ENCODE assay signal across 8 mouse cellular contexts in the genomic region with DNA sequence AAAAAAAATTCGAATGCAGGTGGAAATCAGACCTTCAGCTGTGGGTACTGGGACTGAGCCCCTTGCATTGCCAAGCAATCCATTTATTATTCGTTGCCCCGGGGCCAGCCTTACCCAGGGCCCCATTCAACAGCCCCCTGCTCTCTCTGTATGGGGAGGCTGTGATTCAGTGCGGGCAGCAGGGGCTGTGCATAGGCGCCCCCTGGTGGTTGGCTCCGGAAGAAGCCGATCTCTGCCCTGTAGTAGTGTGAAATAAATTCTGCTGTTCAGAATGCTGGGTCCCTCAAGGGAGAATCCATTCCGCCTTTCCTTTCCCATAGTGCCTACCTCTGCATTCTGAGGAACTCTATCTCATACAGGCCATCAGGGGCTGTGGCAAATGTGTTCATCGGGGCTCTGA. TPM values are rescaled to one million over a fixed set of nuclear protein-coding genes. Genes with fewer than 3 reads are reported as not detected.
A peak's percentile ranks its signal among the peaks of the same experiment; 100 is the strongest.
DNase-seq lines count a peak whose midpoint lies in the region; ATAC-seq and TF ChIP-seq lines count a peak whose summit lies in the region.

No protein-coding gene starts in this region.

- no peak overlapping the region for H3K4me3 ChIP-seq in E14TG2a.4 (replicated peaks; ENCODE audit: low read length)
- no peak overlapping the region for H3K4me3 ChIP-seq in bone marrow, adult 2 months (replicated peaks; ENCODE audit: control insufficient read depth, low read depth, low read length)
- no peak overlapping the region for H3K4me3 ChIP-seq in embryonic fibroblast, embryonic 13.5 days (ENCODE audit: insufficient read depth, low read length)
- no peak overlapping the region for H3K4me3 ChIP-seq in heart, embryonic 16.5 days (ENCODE audit: low read length)
- no peak overlapping the region for H3K4me3 ChIP-seq in lung, adult 2 months (replicated peaks; ENCODE audit: extremely low read depth, low read depth, low read length)

- H3K27me3 ChIP-seq in E14TG2a.4 (ENCODE audit: insufficient read depth, low read length): peaks cover 13% of the 10 kb centered on the region
- H3K27me3 ChIP-seq in heart, embryonic 16.5 days (ENCODE audit: control insufficient read depth, insufficient read depth, low read length): no peaks in the 10 kb centered on the region

- TF ChIP-seq CTCF in E14TG2a.4 (conservative IDR thresholded peaks at IDR 0.05; ENCODE audit: low read length): peak; percentile 97
- TF ChIP-seq CTCF in bone marrow, adult 2 months (IDR thresholded peaks at IDR 0.05; ENCODE audit: control insufficient read depth, insufficient read depth, low read length): peak; percentile 76
- peak; percentile 54 for TF ChIP-seq CTCF in embryonic fibroblast, embryonic 13.5 days (IDR thresholded peaks at IDR 0.05; ENCODE audit: borderline replicate concordance, insufficient read depth, low read length)
- TF ChIP-seq CTCF in lung, adult 2 months (IDR thresholded peaks at IDR 0.05; ENCODE audit: insufficient read depth, low read length): peak; percentile 68

- no peak for TF ChIP-seq POLR2A in bone marrow, adult 2 months (IDR thresholded peaks at IDR 0.05; ENCODE audit: borderline replicate concordance, control insufficient read depth, low read depth, low read length)
- TF ChIP-seq POLR2A in embryonic fibroblast, embryonic 13.5 days (IDR thresholded peaks at IDR 0.05; ENCODE audit: low read depth, low read length): no peak
- TF ChIP-seq POLR2A in lung, adult 2 months (IDR thresholded peaks at IDR 0.05; ENCODE audit: borderline replicate concordance, extremely low read depth, low read depth, low read length): no peak

- H3K4me1 ChIP-seq in E14TG2a.4 (replicated peaks; ENCODE audit: low read depth, low read length): peaks cover 37% of the 10 kb centered on the region
- H3K4me1 ChIP-seq in bone marrow, adult 2 months (ENCODE audit: control insufficient read depth, insufficient read depth, low read length): no peaks in the 10 kb centered on the region
- H3K4me1 ChIP-seq in embryonic fibroblast, embryonic 13.5 days (ENCODE audit: control insufficient read depth, insufficient read depth, low read length): no peaks in the 10 kb centered on the region
- H3K4me1 ChIP-seq in heart, embryonic 16.5 days (ENCODE audit: control insufficient read depth, insufficient read depth, low read length): no peaks in the 10 kb centered on the region
- no peaks in the 10 kb centered on the region for H3K4me1 ChIP-seq in lung, adult 2 months (ENCODE audit: control insufficient read depth, insufficient read depth, low read length)

- H3K36me3 ChIP-seq in E14TG2a.4 (ENCODE audit: insufficient read depth, low read length): no peaks in the 10 kb centered on the region
- no peaks in the 10 kb centered on the region for H3K36me3 ChIP-seq in heart, embryonic 16.5 days (ENCODE audit: control insufficient read depth, insufficient read depth)

- peak; percentile 35 for DNase-seq in large intestine, adult 2 months (ENCODE audit: low read depth, low spot score)
- peak; percentile 80 for DNase-seq in lung, adult 2 months
- peak; percentile 53 for DNase-seq in retina, postnatal 7 days (ENCODE audit: low read depth, low spot score)
- peak; percentile 70 for DNase-seq in urinary bladder, adult 2 months (ENCODE audit: low spot score)

- H3K9me3 ChIP-seq in E14TG2a.4 (ENCODE audit: low read length): no peaks in the 10 kb centered on the region
- no peaks in the 10 kb centered on the region for H3K9me3 ChIP-seq in heart, embryonic 16.5 days (replicated peaks; ENCODE audit: control insufficient read depth, low read length)

- no peak overlapping the region for H3K4me2 ChIP-seq in heart, embryonic 16.5 days (ENCODE audit: low read depth, low read length)

- ATAC-seq in heart, embryonic 16.5 days (replicated peaks; ENCODE audit: extremely low read depth, insufficient read depth, low FRiP score): 0 out of 2 replicates have a peak, but pooled peaks have one; percentile 49

- 11% methylated on average over 9 of the region's 9 CpGs for WGBS in bone marrow, adult 2 months
- WGBS in heart, embryonic 16.5 days: 11% methylated on average over 9 of the region's 9 CpGs
- WGBS in large intestine, adult 2 months: 9% methylated on average over 9 of the region's 9 CpGs
- 8% methylated on average over 9 of the region's 9 CpGs for WGBS in lung, adult 2 months

- H3K27ac ChIP-seq in bone marrow, adult 2 months (ENCODE audit: control insufficient read depth, insufficient read depth, low read depth, low read length, poor library complexity): no peak overlapping the region
- H3K27ac ChIP-seq in embryonic fibroblast, embryonic 13.5 days (ENCODE audit: insufficient read depth, low read length): no peak overlapping the region
- no peak overlapping the region for H3K27ac ChIP-seq in heart, embryonic 16.5 days (ENCODE audit: low read length)

- H3K9ac ChIP-seq in heart, embryonic 16.5 days (ENCODE audit: low read length): no peak overlapping the region

RNA-seq across cellular contexts. Expression of a gene that starts 14.5 kb away (rescaled TPM):
- polyA plus RNA-seq in bone marrow, adult 2 months (2011; ENCODE audit: insufficient read depth, insufficient read length, low replicate concordance, missing spikeins): 2.6 TPM in 2 replicates
- polyA plus RNA-seq in embryonic fibroblast, embryonic 13.5 days (2011; ENCODE audit: insufficient read length, low read depth, missing spikeins): 2.1 and 2.4 TPM in 2 replicates
- polyA plus RNA-seq in heart, embryonic 16.5 days (2015; fragmentation: Nextera tagmentation; extraction: Ambion mirVana): 29.0 and 65.0 TPM in 2 replicates
- polyA plus RNA-seq in large intestine, adult 2 months (2012; rRNA removed): 11.9 TPM in 2 replicates
- polyA plus RNA-seq in lung, adult 2 months (2012; rRNA removed): 26.8 and 30.2 TPM in 2 replicates
- 6.1 and 8.1 TPM in 2 replicates for polyA plus RNA-seq in urinary bladder, adult 2 months (2012; rRNA removed)
